ENCODE assay signal across 25 mouse cellular contexts in the genomic region with DNA sequence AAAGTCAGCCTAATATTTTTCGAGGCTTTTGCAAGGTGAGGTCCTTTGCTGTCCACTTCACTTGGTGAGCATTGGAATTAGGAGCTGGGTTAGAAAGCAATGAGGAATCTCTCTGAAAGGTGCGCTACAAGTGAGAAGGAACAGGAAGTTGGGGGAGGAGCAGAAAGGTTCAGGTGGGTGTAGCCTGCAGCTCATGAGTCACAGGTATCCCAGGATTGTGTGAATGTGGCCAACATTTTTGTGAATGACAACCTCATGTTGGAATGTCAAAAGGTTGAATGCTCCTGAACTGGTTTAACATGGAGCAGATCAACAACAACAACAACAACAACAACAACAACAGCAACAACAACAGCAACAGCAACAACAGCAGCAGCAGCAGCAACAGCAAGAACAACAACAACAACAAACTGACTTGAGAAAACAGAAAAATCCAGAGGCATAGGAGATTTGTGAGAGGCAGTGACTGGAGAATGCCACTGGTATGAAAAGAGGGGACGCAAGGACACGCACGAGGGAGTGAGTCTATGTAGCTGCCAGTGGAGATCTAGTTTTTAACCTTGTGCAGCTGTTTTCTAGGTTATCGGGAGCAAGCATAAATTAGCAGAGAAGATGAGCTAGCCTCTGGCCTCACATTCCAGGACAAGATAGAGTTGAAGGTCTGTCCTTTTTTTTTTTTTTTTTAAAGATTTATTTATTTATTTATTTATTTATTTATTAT.
DNase-seq lines count a peak whose midpoint lies in the region; ATAC-seq and TF ChIP-seq lines count a peak whose summit lies in the region.
"Had no signal": no experiment of that assay in that cellular context is flagged by ENCODE, and none has a peak within 500 bp of the region (broad histone marks: within the 10 kb centered on the region; RNA-seq: fewer than 3 reads in every experiment).

No protein-coding gene starts in this region.

- H3K4me3 ChIP-seq in heart, embryonic 16.5 days (ENCODE audit: low read length): no peak overlapping the region
- no peak overlapping the region for H3K4me3 ChIP-seq in brown adipose tissue, adult 24 weeks (ENCODE audit: insufficient read depth, low read depth, low read length)
- no peak overlapping the region for H3K4me3 ChIP-seq in forebrain, embryonic 16.5 days (replicated peaks; ENCODE audit: low read length)
- no peak overlapping the region for H3K4me3 ChIP-seq in left cerebral cortex, adult 2 months
- H3K4me3 ChIP-seq: embryonic facial prominence, embryonic 12.5 days; limb, embryonic 12.5 days; midbrain, embryonic 13.5 days had no signal

- H3K9me3 ChIP-seq in heart, embryonic 16.5 days (replicated peaks; ENCODE audit: control insufficient read depth, low read length): no peaks in the 10 kb centered on the region
- no peaks in the 10 kb centered on the region for H3K9me3 ChIP-seq in forebrain, embryonic 16.5 days (ENCODE audit: control insufficient read depth, low read length)
- H3K9me3 ChIP-seq: embryonic facial prominence, embryonic 12.5 days; G1E; limb, embryonic 12.5 days; midbrain, embryonic 13.5 days had no signal

- no peak for DNase-seq in heart, adult 9 months (ENCODE audit: low spot score in 2 of 2)
- DNase-seq in lung, postnatal 10 days: peak; percentile 40
- DNase-seq in lung, postnatal 4 days: no peak
- no peak for DNase-seq in left cerebral cortex, adult 2 months (ENCODE audit: extremely low spot score in 1 of 2, low spot score in 2 of 2)
- DNase-seq: adrenal gland, postnatal 10 days; cerebellum, adult 11 months; cerebellum, adult 9-11 months; embryo, embryonic 11 days; gastrocnemius, postnatal 10 days; kidney, adult 9 months; kidney, postnatal 10 days; layer of hippocampus, adult 9-11 months had no signal

- H3K4me1 ChIP-seq in heart, embryonic 16.5 days (ENCODE audit: control insufficient read depth, insufficient read depth, low read length): peaks cover 33% of the 10 kb centered on the region
- H3K4me1 ChIP-seq in brown adipose tissue, adult 24 weeks (ENCODE audit: control insufficient read depth, insufficient read depth, insufficient read length, low read length): peaks cover 11% of the 10 kb centered on the region; the same call in 1 of the 2 replicates
- H3K4me1 ChIP-seq in forebrain, embryonic 16.5 days (replicated peaks; ENCODE audit: control insufficient read depth, insufficient read depth, low read length): peaks cover 6% of the 10 kb centered on the region
- H3K4me1 ChIP-seq: embryonic facial prominence, embryonic 12.5 days had no signal

- peak overlapping the region; percentile 15; the same call in 1 of the 2 replicates for H3K27ac ChIP-seq in heart, embryonic 16.5 days (ENCODE audit: low read length)
- peak overlapping the region; percentile 49 for H3K27ac ChIP-seq in brown adipose tissue, adult 24 weeks (replicated peaks; ENCODE audit: low read depth, low read length)
- no peak overlapping the region for H3K27ac ChIP-seq in forebrain, embryonic 16.5 days (ENCODE audit: low read length)
- no peak overlapping the region for H3K27ac ChIP-seq in left cerebral cortex, adult 2 months
- H3K27ac ChIP-seq: embryonic facial prominence, embryonic 12.5 days; limb, embryonic 12.5 days; macrophage; midbrain, embryonic 13.5 days had no signal

- no peaks in the 10 kb centered on the region for H3K27me3 ChIP-seq in heart, embryonic 16.5 days (ENCODE audit: control insufficient read depth, insufficient read depth, low read length)
- H3K27me3 ChIP-seq in forebrain, embryonic 16.5 days (replicated peaks; ENCODE audit: control insufficient read depth, insufficient read depth, low read length): no peaks in the 10 kb centered on the region
- H3K27me3 ChIP-seq: CH12.LX; embryonic facial prominence, embryonic 12.5 days; limb, embryonic 12.5 days; midbrain, embryonic 13.5 days had no signal

- no peak for TF ChIP-seq CTCF in left cerebral cortex, adult 2 months (IDR thresholded peaks at IDR 0.05)

- no peaks in the 10 kb centered on the region for H3K36me3 ChIP-seq in heart, embryonic 16.5 days (ENCODE audit: control insufficient read depth, insufficient read depth)
- no peaks in the 10 kb centered on the region for H3K36me3 ChIP-seq in forebrain, embryonic 16.5 days (ENCODE audit: control insufficient read depth, insufficient read depth)
- H3K36me3 ChIP-seq: embryonic facial prominence, embryonic 12.5 days; G1E; limb, embryonic 12.5 days; midbrain, embryonic 13.5 days had no signal

- no peak overlapping the region for H3K9ac ChIP-seq in heart, embryonic 16.5 days (ENCODE audit: low read length)
- no peak overlapping the region for H3K9ac ChIP-seq in forebrain, embryonic 16.5 days (replicated peaks; ENCODE audit: low read depth, low read length)
- H3K9ac ChIP-seq: embryonic facial prominence, embryonic 12.5 days; hindbrain, embryonic 14.5 days; limb, embryonic 12.5 days; midbrain, embryonic 13.5 days had no signal

- ATAC-seq in heart, embryonic 16.5 days (replicated peaks; ENCODE audit: extremely low read depth, insufficient read depth, low FRiP score): no peak
- no peak for ATAC-seq in forebrain, embryonic 16.5 days
- ATAC-seq: forebrain, embryonic 14.5 days; intestine, postnatal 0 days; midbrain, embryonic 13.5 days had no signal

- WGBS in heart, embryonic 16.5 days: 66% methylated on average over 6 of the region's 6 CpGs
- 87% methylated on average over 6 of the region's 6 CpGs for WGBS in forebrain, embryonic 16.5 days

- H3K4me2 ChIP-seq in heart, embryonic 16.5 days (ENCODE audit: low read depth, low read length): no peak overlapping the region
- H3K4me2 ChIP-seq in forebrain, embryonic 16.5 days (ENCODE audit: low read length): no peak overlapping the region
- H3K4me2 ChIP-seq: embryonic facial prominence, embryonic 12.5 days; hindbrain, embryonic 14.5 days; limb, embryonic 12.5 days; liver, embryonic 11.5 days; midbrain, embryonic 13.5 days had no signal

- intact Hi-C loops in left cerebral cortex, adult 2 months (cut with DNase I): loop anchor here (10.0 kb wide), 4 partner anchors 246 to 1334 kb away; no protein-coding TSS in a partner anchor

Comparison
In these comparisons a context has a peak if more than half of its experiments do, and no peak if none do; other contexts are left out.
1. H3K27ac ChIP-seq: peak in heart, embryonic 16.5 days (single experiment) and brown adipose tissue, adult 24 weeks (single experiment); none in forebrain, embryonic 16.5 days (single experiment) and left cerebral cortex, adult 2 months (single experiment).